Mouse (Mus musculus): Measurements from ENCODE around the gene D13Ertd608e. TPM values are rescaled to one million over a fixed set of nuclear protein-coding genes. Genes with fewer than 3 reads are reported as not detected.
"Not testable (repeated sequence)": the region's sequence is repeated elsewhere in the genome, so short reads cannot be mapped to it uniquely, and the experiment has no call there.

The D13Ertd608e gene
- polyA plus RNA-seq (2012; rRNA removed): not detected in 2 replicates

- H3K4me1 ChIP-seq (ENCODE audit: control insufficient read depth, insufficient read depth, insufficient read length, low read length); H3K27me3 ChIP-seq (ENCODE audit: control insufficient read depth, insufficient read depth, low read length); H3K27ac ChIP-seq (ENCODE audit: insufficient read depth, low read depth, low read length); H3K36me3 ChIP-seq (ENCODE audit: control insufficient read depth, insufficient read depth, low read length): not testable (repeated sequence)
- H3K4me3 ChIP-seq (ENCODE audit: low read depth, low read length): peak within 1 kb of the TSS; percentile 63
- WGBS: 13% methylated on average over 19 of the region's 25 CpGs
- TF ChIP-seq CTCF (IDR thresholded peaks at IDR 0.05; ENCODE audit: extremely low read depth, insufficient read length, insufficient replicate concordance, low read depth, low read length): 0 out of 2 replicates have a peak, but pooled peaks have one; percentile 13
These were observed at the start of gene D13Ertd608e for GRCm38 (mm10) chr13:119835320-119836056. TSS of gene D13Ertd608e (plus strand) at chr13:119836006.

DNA sequence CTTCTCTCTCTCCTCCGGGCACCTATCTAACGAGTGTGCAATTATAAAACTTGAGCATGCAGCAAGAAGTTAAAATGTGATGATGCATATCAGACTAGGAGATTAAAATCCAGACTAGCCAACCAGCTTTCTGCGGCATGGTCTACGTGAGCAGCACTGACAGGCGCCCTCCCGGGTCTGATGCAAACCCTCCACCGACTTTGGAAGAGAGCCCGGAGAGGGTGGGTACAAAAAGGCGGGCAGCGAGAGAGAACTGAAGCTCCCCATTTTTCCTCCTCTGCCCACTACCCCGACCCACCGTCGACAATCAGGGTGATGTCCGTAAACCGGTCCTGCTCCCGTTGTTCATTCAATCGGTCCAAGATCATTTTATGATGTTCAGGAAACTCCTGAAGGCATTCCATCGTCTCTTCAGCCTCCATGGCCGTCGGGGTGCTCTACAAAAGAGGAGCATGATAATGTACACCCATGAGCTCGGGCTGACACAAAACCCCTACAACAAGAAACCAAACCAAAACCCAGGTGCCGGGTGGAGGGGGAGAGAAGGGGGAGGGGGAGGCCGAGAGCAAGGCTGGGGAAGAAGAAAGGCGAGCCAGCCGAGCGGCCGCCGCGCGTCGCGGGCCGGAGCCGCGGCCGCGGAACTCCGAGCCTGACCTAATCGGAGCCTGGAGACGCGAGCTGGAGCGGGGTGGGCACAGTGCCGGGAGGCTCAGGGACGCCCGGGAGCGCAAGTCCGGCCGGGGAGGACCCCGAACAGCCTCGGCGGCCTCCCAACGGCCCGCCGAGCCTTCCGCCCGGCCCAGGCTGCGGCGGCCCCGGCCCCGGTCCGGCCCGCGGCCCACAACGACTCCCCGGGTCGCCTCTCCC lies 45.7 kb upstream of the D13Ertd608e start:
- no peaks in the 10 kb centered on the region for H3K27me3 ChIP-seq (ENCODE audit: control insufficient read depth, insufficient read depth, low read length)
- peak overlapping the region; percentile 76 for H3K27ac ChIP-seq (ENCODE audit: insufficient read depth, low read depth, low read length)
- WGBS: 1% methylated on average over 60 of the region's 66 CpGs
- peak overlapping the region; percentile 87 for H3K4me3 ChIP-seq (ENCODE audit: low read depth, low read length)
- H3K4me1 ChIP-seq (ENCODE audit: control insufficient read depth, insufficient read depth, insufficient read length, low read length): no peaks in the 10 kb centered on the region; the same call in 1 of the 2 replicates
- peaks cover 11% of the 10 kb centered on the region for H3K36me3 ChIP-seq (ENCODE audit: control insufficient read depth, insufficient read depth, low read length)
- TF ChIP-seq POLR2A (IDR thresholded peaks at IDR 0.05; ENCODE audit: low read depth, low read length) (no peak; the same call in 1 of the 2 replicates), CTCF (IDR thresholded peaks at IDR 0.05; ENCODE audit: extremely low read depth, insufficient read length, insufficient replicate concordance, low read depth, low read length) (no peak)

DNA sequence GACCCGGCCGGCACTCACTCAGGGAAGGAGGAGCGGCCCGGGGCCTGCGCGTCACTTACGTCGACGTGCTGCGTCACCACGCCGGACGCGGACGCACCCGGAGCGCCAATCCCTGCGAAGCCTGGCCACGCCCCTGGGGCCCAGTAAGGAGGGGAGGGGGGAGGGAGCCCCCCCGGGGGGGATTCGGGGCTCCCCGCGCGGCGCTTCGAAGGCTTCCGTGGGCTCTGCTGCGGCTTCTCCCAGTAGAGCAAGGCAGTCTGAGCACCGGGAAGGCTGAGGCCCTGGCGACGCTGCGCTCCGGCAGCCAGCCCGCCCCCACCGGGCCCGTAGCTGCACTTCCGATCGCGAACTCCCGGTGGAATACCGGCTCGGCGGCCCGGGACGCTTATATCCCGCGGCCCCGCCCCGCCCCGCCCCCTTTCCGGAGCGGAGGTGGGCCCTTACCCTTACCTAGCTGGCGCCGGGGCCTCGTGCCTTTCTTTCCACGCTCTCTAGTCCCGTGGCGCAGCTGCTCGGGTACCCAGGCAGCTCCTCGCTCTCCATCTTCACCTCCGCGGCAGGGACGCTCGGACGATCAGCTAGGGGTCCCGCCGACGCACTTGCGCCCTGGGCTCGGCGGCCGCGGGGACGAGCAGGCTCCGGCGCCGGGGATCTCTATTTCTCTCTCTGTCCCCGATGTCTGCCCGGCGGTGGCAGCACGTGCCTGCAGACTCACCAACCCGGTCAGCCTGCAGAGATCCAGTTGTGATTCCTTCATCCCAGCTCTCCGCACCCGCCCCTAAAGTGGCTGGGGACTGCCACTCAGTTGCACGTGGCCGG lies 44.8 kb upstream of the D13Ertd608e start, which contains the start of gene Zfp131:
Zfp131 (minus strand) TSS at position 129 of the 819 bp plus-strand sequence.
- Histone ChIP-seq H3K4me3 (ENCODE audit: low read depth, low read length) (peak within 1 kb of the TSS; percentile 87), H3K27me3 (ENCODE audit: control insufficient read depth, insufficient read depth, low read length) (no peaks in the 10 kb centered on the region), H3K4me1 (ENCODE audit: control insufficient read depth, insufficient read depth, insufficient read length, low read length) (no peaks in the 10 kb centered on the region; the same call in 1 of the 2 replicates), H3K27ac (ENCODE audit: insufficient read depth, low read depth, low read length) (peak within 1 kb of the TSS; percentile 76), H3K36me3 (ENCODE audit: control insufficient read depth, insufficient read depth, low read length) (peaks cover 6% of the 10 kb centered on the region)
- no peak for TF ChIP-seq CTCF (IDR thresholded peaks at IDR 0.05; ENCODE audit: extremely low read depth, insufficient read length, insufficient replicate concordance, low read depth, low read length)
- peak; percentile 84 for TF ChIP-seq POLR2A (IDR thresholded peaks at IDR 0.05; ENCODE audit: low read depth, low read length)
- WGBS: under 1% methylated on average over 78 of the region's 86 CpGs

GRCm38 (mm10) chr13:119791580-119792135 lies 44.1 kb upstream of the D13Ertd608e start:
- WGBS: 3% methylated on average over 18 of the region's 18 CpGs
- H3K27ac ChIP-seq (ENCODE audit: insufficient read depth, low read depth, low read length): peak overlapping the region; percentile 51
- TF ChIP-seq CTCF (IDR thresholded peaks at IDR 0.05; ENCODE audit: extremely low read depth, insufficient read length, insufficient replicate concordance, low read depth, low read length) (no peak), POLR2A (IDR thresholded peaks at IDR 0.05; ENCODE audit: low read depth, low read length) (no peak)

DNA sequence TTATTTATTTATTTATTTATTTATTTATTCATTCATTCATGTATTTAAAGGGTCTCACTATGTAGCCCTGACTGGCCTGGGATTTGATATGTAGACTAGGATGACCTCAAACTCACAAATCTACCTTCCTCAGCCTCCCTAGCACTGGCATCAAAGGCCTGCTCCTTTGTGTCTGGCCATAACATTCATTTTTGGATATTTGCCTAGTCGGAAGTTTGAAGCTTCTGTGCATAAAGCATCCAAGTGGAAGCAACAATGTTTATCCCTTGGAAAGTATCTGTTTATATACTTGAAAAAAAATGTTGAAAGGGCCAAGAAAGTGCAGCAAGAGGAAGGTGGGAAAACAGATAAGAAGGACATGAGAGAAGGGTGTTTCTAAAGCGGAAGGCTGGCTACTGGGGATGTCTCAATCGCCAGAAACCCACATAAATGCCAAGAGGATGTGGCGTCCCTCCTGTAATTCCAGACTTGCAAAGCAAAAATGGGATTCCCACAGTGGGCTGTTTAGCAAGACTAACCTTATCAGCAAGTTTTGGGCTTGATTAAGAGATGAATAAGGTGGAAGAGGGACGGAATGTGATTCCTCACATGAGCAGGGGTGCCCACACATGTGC lies 42.9 kb upstream of the D13Ertd608e start:
- no peaks in the 10 kb centered on the region; the same call in 1 of the 2 replicates for H3K4me1 ChIP-seq (ENCODE audit: control insufficient read depth, insufficient read depth, insufficient read length, low read length)
- TF ChIP-seq CTCF (IDR thresholded peaks at IDR 0.05; ENCODE audit: extremely low read depth, insufficient read length, insufficient replicate concordance, low read depth, low read length): no peak
- no peak for TF ChIP-seq POLR2A (IDR thresholded peaks at IDR 0.05; ENCODE audit: low read depth, low read length)
- H3K27ac ChIP-seq (ENCODE audit: insufficient read depth, low read depth, low read length): no peak overlapping the region
- WGBS: 75% methylated on average over 5 of the region's 5 CpGs
- no peak overlapping the region for H3K4me3 ChIP-seq (ENCODE audit: low read depth, low read length)
- H3K27me3 ChIP-seq (ENCODE audit: control insufficient read depth, insufficient read depth, low read length): no peaks in the 10 kb centered on the region
- H3K36me3 ChIP-seq (ENCODE audit: control insufficient read depth, insufficient read depth, low read length): peaks cover 4% of the 10 kb centered on the region

More at GRCm38 (mm10) chr13:119791580-119792135, 44.1 kb upstream of the D13Ertd608e start:
- H3K4me3 ChIP-seq (ENCODE audit: low read depth, low read length): peak overlapping the region; percentile 87
- H3K4me1 ChIP-seq (ENCODE audit: control insufficient read depth, insufficient read depth, insufficient read length, low read length): no peaks in the 10 kb centered on the region; the same call in 1 of the 2 replicates
- H3K36me3 ChIP-seq (ENCODE audit: control insufficient read depth, insufficient read depth, low read length): peaks cover 4% of the 10 kb centered on the region
- no peaks in the 10 kb centered on the region for H3K27me3 ChIP-seq (ENCODE audit: control insufficient read depth, insufficient read depth, low read length)

DNA sequence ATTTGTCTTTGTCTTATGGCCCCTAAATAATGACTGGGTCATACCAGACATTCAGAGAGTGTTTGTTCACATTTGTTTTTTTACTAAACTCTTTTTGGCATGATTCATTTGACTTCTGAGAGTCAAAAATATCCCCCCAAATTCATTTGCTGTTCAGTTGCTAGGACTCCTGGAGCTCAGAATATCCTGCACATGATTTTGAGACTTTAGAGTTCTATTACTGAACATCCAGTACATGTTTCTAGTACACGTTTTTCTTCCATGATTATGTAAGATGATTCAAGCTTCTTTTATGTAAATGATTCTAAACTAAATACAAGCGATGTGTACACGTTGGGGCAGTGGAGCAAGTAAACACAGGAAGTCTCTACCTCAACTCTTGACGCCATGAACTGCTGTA lies 38.1 kb upstream of the D13Ertd608e start:
- Histone ChIP-seq H3K4me1 (ENCODE audit: control insufficient read depth, insufficient read depth, insufficient read length, low read length) (no peaks in the 10 kb centered on the region), H3K27me3 (ENCODE audit: control insufficient read depth, insufficient read depth, low read length) (no peaks in the 10 kb centered on the region), H3K4me3 (ENCODE audit: low read depth, low read length) (no peak overlapping the region), H3K36me3 (ENCODE audit: control insufficient read depth, insufficient read depth, low read length) (no peaks in the 10 kb centered on the region), H3K27ac (ENCODE audit: insufficient read depth, low read depth, low read length) (no peak overlapping the region)
- TF ChIP-seq CTCF (IDR thresholded peaks at IDR 0.05; ENCODE audit: extremely low read depth, insufficient read length, insufficient replicate concordance, low read depth, low read length) (no peak), POLR2A (IDR thresholded peaks at IDR 0.05; ENCODE audit: low read depth, low read length) (no peak)
- 39% methylated on average over 4 of the region's 4 CpGs for WGBS
